Mouse (Mus musculus): ENCODE measurements around the gene Col6a1.
"Not testable (repeated sequence)": the region's sequence is repeated elsewhere in the genome, so short reads cannot be mapped to it uniquely, and the experiment has no call there.

The Col6a1 gene

GRCm38 (mm10) chr10:76725682-76726285 is at the start of gene Col6a1:
Col6a1 (minus strand) TSS chr10:76726168.
- peak; percentile 48 for DNase-seq

GRCm38 (mm10) chr10:76771624-76772023 is 45.7 kb upstream of the Col6a1 start:
- DNase-seq = no peak

- no peak for DNase-seq
Observed at GRCm38 (mm10) chr10:76771086-76771485, 45.1 kb upstream of the Col6a1 start.

- DNase-seq = no peak
Observed at GRCm38 (mm10) chr10:76769581-76769980, 43.6 kb upstream of the Col6a1 start.

- DNase-seq = no peak
Observed at GRCm38 (mm10) chr10:76766196-76766595, 40.2 kb upstream of the Col6a1 start.

GRCm38 (mm10) chr10:76764927-76765326 is 39.0 kb upstream of the Col6a1 start:
- no peak for DNase-seq

GRCm38 (mm10) chr10:76763016-76763415 is 37.0 kb upstream of the Col6a1 start:
- DNase-seq = no peak

GRCm38 (mm10) chr10:76762411-76762810 is 36.4 kb upstream of the Col6a1 start:
- no peak for DNase-seq

GRCm38 (mm10) chr10:76759878-76760277 is 33.9 kb upstream of the Col6a1 start:
- no peak for DNase-seq

GRCm38 (mm10) chr10:76753640-76754039 is 27.7 kb upstream of the Col6a1 start:
- DNase-seq = no peak

- DNase-seq = not testable (repeated sequence)
Observed at GRCm38 (mm10) chr10:76744267-76744666, 18.3 kb upstream of the Col6a1 start.

- DNase-seq = no peak
Observed at GRCm38 (mm10) chr10:76736764-76737163, 10.8 kb upstream of the Col6a1 start.

GRCm38 (mm10) chr10:76734979-76735378 is 9.0 kb upstream of the Col6a1 start:
- DNase-seq = peak; percentile 86

- DNase-seq = no peak
Observed at GRCm38 (mm10) chr10:76733677-76734068, 7.7 kb upstream of the Col6a1 start.

- DNase-seq = peak; percentile 88
Observed at GRCm38 (mm10) chr10:76732881-76733676, 7.1 kb upstream of the Col6a1 start.

- DNase-seq = no peak
Observed at GRCm38 (mm10) chr10:76732391-76732790, 6.4 kb upstream of the Col6a1 start.

- DNase-seq = peak; percentile 34
Observed at GRCm38 (mm10) chr10:76731621-76732239, 5.8 kb upstream of the Col6a1 start.

GRCm38 (mm10) chr10:76729631-76730620 is 4.0 kb upstream of the Col6a1 start:
- DNase-seq = no peak

GRCm38 (mm10) chr10:76728369-76728768 is 2.4 kb upstream of the Col6a1 start:
- DNase-seq = peak; percentile 92

GRCm38 (mm10) chr10:76727301-76727700 is 1.3 kb upstream of the Col6a1 start:
- no peak for DNase-seq

GRCm38 (mm10) chr10:76726866-76727265 is 898 bp upstream of the Col6a1 start:
- no peak for DNase-seq

- no peak for DNase-seq
Observed at GRCm38 (mm10) chr10:76725097-76725496, 871 bp downstream of the Col6a1 start.

All from lung, postnatal 14 days (tissue).